Mouse (Mus musculus) cerebellum, adult 9-11 months (tissue): ENCODE measurements around the gene U2af2.

Experiments
- DNase-seq: peaks from one replicate; pipeline ENCODE4 v3.0.0; 2022

U2af2 gene

GRCm38 (mm10) chr7:5038109-5038732 lies 23.7 kb upstream of the U2af2 start, which contains the start of gene Zfp784:
Gene Zfp784 (minus strand): TSS chr7:5038446.
- peak; percentile 96 for DNase-seq

DNA sequence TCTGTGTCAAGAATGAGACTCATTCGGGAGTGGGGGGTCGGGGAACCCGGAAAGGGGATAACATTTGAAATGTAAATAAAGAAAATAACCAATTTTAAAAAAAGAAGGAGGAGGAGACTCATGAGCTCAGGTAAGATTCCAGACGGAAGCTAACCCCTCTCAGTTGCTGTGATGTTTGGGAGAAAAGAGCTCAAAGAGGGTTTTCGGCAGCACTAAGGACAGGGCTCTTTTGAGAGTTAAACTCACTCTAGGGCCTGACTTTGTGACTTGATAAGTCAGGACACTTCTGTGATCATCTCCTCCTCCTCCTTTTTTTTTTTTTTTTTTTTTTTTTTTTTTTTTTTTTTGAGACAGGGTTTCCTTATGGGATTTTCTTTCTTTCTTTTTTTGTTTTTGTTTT lies 23.0 kb upstream of the U2af2 start:
- DNase-seq, result no peak

GRCm38 (mm10) chr7:5044981-5045380 lies 17.0 kb upstream of the U2af2 start:
- no peak for DNase-seq

GRCm38 (mm10) chr7:5046112-5046511 lies 15.8 kb upstream of the U2af2 start:
- DNase-seq, result no peak

DNA sequence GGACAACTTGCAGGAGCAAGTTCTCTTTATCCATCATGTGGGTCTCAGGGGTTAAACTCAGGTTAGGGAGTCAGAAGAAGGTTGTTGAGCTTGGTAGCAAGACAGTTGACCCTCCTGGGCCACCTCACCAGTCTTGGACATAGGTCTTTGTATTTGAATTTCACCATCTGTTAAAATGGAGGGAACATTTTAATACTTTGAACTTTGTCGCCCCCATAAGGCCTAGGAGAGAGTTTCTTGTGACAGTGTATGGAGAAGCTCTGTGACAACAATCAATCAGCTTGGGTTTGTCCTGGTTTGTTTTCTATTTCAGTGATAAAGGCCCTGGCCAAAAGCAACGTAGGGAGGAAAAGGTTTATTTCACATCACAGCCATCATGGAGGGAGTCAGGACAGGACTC lies 14.6 kb upstream of the U2af2 start:
- DNase-seq, result peak; percentile 34

DNA sequence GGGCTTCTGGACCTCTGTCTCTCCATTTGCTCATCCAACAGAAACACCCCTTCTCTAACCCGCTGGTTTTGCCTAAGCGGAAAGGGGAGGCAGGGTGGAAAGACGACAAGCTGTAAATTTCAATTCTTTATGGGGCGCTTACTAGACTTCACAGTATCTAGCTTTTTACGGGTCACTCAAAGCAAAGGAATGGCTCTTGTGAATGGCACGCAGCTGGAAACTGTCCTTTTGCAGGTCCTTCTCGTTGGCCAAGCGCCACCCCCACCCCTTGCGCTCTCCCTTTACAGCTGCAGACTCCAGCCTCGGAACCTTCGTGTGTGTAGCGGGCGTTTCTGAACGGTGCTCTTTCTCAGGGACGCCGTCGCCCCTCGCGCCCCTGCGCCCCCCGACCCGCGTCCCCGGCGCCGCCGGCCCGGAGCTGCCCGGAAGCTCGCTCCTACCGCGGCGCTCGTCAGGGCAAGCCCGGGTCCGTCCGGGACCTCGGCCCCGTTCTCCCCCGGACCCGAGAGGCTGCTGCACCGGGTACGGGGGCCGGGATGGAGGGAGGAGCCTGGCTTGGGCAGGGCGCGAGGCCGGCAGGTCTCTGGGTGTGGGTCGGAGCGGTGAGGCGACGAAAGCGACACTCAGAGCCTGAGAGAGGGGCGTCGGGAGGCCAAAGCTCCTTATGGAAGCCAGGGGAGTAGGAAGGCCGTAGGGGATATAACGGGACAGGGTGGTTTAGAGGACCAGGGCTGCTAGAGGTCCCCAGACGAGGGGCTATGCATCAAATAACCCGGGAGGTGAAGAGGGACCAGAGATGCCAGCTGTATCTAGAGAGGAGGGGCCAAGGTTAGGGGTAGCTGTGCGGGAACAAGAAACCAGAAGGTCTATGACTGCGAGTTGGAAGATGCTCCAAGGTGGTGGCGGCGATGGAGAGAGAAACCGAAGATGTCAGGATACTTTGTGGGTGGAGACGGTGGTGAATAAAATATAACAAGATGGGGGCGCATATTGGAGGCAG lies 10.4 kb upstream of the U2af2 start, which contains the start of gene Zfp580:
Gene Zfp580 (plus strand): TSS at position 346 of the 1,000 bp plus-strand sequence.
- peak; percentile 86 for DNase-seq

GRCm38 (mm10) chr7:5052438-5052837 lies 9.5 kb upstream of the U2af2 start:
- DNase-seq, result no peak

DNA sequence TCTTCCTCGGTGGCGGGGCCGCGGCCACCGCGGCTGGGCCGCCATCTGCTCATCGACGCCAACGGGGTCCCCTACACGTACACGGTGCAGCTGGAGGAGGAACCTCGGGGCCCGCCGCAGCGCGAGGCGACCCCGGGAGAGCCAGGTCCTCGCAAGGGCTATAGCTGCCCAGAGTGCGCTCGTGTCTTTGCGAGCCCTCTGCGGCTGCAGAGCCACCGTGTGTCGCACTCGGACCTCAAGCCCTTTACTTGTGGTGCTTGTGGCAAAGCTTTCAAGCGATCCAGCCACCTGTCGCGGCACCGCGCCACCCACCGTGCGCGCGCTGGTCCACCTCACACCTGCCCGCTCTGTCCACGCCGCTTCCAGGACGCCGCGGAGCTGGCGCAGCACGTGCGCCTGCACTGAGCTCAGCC lies 9.0 kb upstream of the U2af2 start:
- DNase-seq, result peak; percentile 62

- peak; percentile 50 for DNase-seq
These were observed 8.3 kb upstream of the U2af2 start for GRCm38 (mm10) chr7:5053456-5054179.

- DNase-seq, result peak; percentile 78
These were observed 5.2 kb upstream of the U2af2 start for GRCm38 (mm10) chr7:5056651-5057263.

- DNase-seq, result no peak
These were observed 4.6 kb upstream of the U2af2 start for GRCm38 (mm10) chr7:5057381-5057780.

- no peak for DNase-seq
These were observed 4.1 kb upstream of the U2af2 start for GRCm38 (mm10) chr7:5057804-5058203.

- no peak for DNase-seq
These were observed 3.3 kb upstream of the U2af2 start for GRCm38 (mm10) chr7:5058631-5059030.

GRCm38 (mm10) chr7:5059421-5059820 lies 2.5 kb upstream of the U2af2 start:
- peak; percentile 73 for DNase-seq

DNA sequence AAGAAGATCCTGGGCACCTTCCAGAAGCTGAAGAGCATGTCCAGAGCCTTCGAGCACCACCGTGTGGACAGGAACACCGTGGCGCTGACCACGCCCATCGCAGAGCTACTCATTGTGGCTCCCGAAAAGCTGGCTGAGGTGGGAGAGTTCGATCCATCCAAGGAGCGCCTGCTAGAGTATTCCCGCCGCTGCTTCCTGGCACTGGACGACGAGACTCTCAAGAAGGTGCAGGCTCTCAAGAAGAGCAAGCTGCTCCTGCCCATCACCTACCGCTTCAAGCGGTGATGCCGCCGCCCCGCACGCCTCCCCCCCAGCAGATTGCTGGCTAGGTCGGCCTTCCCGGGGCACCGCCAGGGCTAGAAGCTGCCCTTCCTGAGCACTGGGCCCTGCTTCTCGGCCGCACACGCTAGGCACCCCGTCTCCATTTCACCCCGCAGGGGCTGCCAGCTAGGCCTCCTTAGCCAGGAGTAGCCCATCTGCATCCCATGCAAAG lies 1.7 kb upstream of the U2af2 start:
- DNase-seq, result peak; percentile 94

DNA sequence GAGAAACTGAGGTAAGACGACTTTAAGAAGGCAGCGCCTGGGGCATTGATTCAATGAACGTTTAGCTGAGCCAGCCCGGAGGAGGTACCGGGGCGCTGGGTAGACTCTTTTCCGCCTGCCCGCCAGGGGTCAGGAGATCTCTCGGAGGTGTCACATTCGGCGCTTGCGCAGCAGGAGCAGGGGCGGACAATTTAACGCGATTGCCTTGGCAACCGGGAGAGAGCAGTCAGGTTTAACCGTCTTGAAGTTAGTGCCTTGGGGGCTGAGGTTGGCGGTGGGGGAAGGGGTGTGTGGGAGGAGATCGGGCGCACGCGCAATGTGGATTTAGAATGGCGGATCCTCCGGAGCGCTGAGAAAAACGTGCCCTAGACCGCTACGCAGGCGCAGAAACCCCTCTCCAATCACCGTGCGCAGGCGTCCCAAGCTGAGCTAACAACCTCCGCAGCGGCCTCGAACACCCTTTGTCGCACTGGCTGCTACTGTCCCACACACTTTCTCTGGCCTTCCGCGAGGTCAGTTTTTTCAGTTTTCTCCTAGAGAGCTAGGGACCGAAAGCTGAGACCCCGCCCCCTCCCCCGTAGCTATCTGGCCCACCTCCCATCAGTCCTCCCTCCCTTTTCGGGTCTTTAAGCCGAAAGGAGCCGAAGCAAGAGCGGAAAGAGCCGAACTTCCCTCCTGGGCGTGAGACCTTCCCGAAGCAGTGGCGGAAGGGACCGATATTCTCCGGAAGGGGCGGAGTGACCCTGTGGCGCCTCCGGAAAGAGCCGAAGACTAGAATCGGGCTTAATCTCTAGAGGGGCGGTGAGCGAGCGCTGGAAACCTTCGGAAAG lies 784 bp upstream of the U2af2 start:
- peak; percentile 98 for DNase-seq

DNA sequence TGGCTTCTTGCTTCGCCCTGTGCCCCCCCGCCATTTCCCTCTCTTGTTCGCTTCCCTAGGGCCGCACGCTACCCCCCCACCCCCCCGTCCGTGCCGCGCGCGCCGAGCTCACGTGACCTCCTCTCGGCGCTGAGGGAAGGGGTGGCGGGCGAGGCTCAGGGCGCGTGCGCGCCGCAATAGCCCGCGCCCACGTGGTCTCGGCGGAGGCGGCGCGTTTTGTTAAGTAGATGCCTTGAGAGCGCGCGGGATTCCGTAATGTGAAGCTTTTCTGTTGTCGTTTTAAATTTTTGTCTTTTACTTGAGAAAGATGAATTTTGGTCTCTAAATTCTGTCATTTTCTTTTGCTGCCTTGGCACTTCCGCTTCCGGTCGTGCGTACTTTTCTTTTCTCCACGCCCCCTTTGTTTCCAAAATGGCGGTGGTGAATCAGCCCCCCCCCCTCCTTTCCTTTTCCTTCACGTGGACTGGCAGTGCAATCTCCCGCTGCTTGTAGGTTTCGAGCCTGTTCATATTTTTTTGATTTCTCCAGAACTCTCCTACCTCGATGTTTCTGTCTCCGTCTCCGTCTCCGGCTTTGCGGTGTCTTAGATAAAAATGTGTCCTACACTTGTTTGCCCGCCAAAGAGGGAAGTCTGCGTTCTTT lies 538 bp downstream of the U2af2 start:
- DNase-seq, result no peak

DNA sequence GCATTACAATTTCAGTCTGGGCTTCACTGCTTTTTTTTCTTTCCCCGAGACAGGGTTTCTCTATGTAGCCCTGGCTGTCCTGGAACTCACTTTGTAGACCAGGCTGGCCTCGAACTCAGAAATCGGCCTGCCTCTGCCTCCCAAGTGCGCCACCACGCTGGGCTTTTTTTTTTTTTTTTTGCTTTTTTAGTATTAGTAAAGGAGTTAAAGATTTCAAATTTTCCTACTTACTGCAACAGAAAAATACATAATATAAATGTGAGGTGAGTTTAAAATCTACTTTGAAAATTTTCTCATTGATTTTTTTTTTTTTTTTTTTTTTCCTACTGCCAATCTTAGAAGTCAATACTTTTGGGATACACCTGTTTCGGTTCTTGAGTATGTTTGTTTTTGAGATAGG lies 2.9 kb downstream of the U2af2 start:
- DNase-seq, result no peak

GRCm38 (mm10) chr7:5073586-5073985 lies 11.6 kb downstream of the U2af2 start:
- DNase-seq, result no peak

DNA sequence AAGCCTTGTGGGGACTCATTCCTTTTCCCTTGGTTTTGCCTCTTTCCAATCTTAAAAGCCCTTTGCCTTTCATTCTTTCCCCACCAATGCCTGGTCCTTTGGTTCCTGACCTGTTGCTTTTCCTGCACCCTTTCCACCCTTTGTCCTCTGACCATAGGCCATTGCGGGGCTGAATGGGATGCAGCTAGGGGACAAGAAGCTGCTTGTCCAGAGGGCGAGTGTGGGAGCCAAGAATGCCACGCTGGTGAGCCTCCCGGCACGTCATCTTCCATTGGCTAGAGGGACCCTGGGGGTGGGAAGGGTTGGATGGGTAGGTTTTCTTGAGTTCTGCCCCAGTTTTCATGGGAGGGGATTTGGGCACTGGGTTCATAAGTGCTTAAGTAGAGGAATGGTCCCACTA lies 13.0 kb downstream of the U2af2 start:
- DNase-seq, result no peak

GRCm38 (mm10) chr7:5076931-5077330 lies 15.0 kb downstream of the U2af2 start:
- DNase-seq, result no peak
